Mouse (Mus musculus) right cerebral cortex, postnatal 36 days (tissue): Measurements from ENCODE around the gene 1700030J22Rik.
A peak's percentile ranks its signal among the peaks of the same experiment; 100 is the strongest.

ENCODE experiments used
- DNase-seq, 2 experiments: peaks; one replicate each; pipeline ENCODE4 v3.0.0; 2022; ENCODE audit warnings: low spot score in 2 of 2, mixed read lengths in 1 of 2

1700030J22Rik gene

GRCm38 (mm10) chr8:116951778-116952177 lies 27.0 kb downstream of the 1700030J22Rik start:
- DNase-seq: no peak

- DNase-seq: no peak
Observed at GRCm38 (mm10) chr8:116951369-116951768, 27.4 kb downstream of the 1700030J22Rik start.

- no peak for DNase-seq
Observed at GRCm38 (mm10) chr8:116947589-116947988, 31.2 kb downstream of the 1700030J22Rik start.

GRCm38 (mm10) chr8:116946851-116947250 lies 31.9 kb downstream of the 1700030J22Rik start:
- no peak for DNase-seq

- peak; percentile 57 to 73 for DNase-seq
Observed at GRCm38 (mm10) chr8:116946268-116946838, 32.4 kb downstream of the 1700030J22Rik start.

GRCm38 (mm10) chr8:116945169-116945910 lies 33.4 kb downstream of the 1700030J22Rik start:
- DNase-seq: no peak

- DNase-seq: no peak
Observed at GRCm38 (mm10) chr8:116944385-116944696, 34.4 kb downstream of the 1700030J22Rik start.

- peak; percentile 24 to 34 for DNase-seq
Observed at GRCm38 (mm10) chr8:116943555-116944384, 35.0 kb downstream of the 1700030J22Rik start.

GRCm38 (mm10) chr8:116943161-116943554 lies 35.6 kb downstream of the 1700030J22Rik start, which contains the start of gene Atmin:
TSS of gene Atmin (plus strand) at chr8:116943393.
- peak; percentile 74 to 77 for DNase-seq

GRCm38 (mm10) chr8:116942284-116943058 lies 36.3 kb downstream of the 1700030J22Rik start:
- no peak for DNase-seq

- DNase-seq: no peak
Observed at GRCm38 (mm10) chr8:116935506-116935905, 43.3 kb downstream of the 1700030J22Rik start.

GRCm38 (mm10) chr8:116934976-116935375 lies 43.8 kb downstream of the 1700030J22Rik start:
- DNase-seq: no peak

- DNase-seq: no peak
Observed at GRCm38 (mm10) chr8:116928588-116928987, 50.2 kb downstream of the 1700030J22Rik start.

GRCm38 (mm10) chr8:116927880-116928279 lies 50.9 kb downstream of the 1700030J22Rik start:
- no peak for DNase-seq

GRCm38 (mm10) chr8:116923526-116923925 lies 55.2 kb downstream of the 1700030J22Rik start:
- DNase-seq: no peak

GRCm38 (mm10) chr8:116922060-116922757 lies 56.5 kb downstream of the 1700030J22Rik start:
- DNase-seq: no peak

- DNase-seq: peak; percentile 83 to 88
Observed at GRCm38 (mm10) chr8:116921337-116922059, 57.3 kb downstream of the 1700030J22Rik start, which contains the start of the genes Cmc2 and Cenpn. TSS of gene Cmc2 (minus strand) at chr8:116921455. TSS of gene Cenpn (plus strand) at chr8:116921730.

- DNase-seq: peak; percentile 16 to 20
Observed at GRCm38 (mm10) chr8:116921005-116921336, 57.8 kb downstream of the 1700030J22Rik start.
